Mouse (Mus musculus): ENCODE data around the gene Pcyt1a.

DNA sequence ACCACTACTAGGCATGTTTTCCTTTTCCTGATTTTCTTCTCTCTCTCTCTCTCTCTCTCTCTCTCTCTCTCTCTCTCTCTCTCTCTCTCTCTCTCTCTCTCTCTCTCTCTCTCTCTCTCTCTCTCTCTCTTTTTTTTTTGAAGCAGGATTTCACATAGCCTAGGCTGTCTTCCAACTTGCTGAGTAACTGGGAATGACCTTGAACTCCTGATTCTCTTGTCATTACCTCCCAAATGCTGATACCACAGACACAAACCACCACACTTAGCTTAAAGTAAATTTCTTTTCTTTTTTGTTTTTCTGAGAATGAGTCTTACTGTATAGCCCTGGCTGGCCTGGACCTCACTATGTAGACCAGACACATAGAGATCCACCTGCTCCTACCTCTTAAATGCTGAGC is 4.0 kb downstream of the Pcyt1a start:
- TF ChIP-seq CTCF (IDR thresholded peaks at IDR 0.05): no peak
- TF ChIP-seq EP300 (IDR thresholded peaks at IDR 0.05): no peak
